Mouse (Mus musculus) liver, adult 2 months (tissue): ENCODE results near the gene Pgap3.

Experiments
- CTCF ChIP-seq: fragments of 200-500 bp; IDR thresholded peaks from 2 replicates; pipeline ENCODE4 v1.5.1; 2011; ENCODE audit warnings: low read depth, low read length, control low read depth
- POLR2A ChIP-seq: fragments of 200-500 bp; IDR thresholded peaks from 2 replicates; pipeline ENCODE4 v1.6.1; 2011; ENCODE audit warnings: low read length, control low read depth; ENCODE audit not compliant: insufficient read depth; ENCODE audit errors: extremely low read depth

- no peak for TF ChIP-seq POLR2A
- no peak for TF ChIP-seq CTCF
Observed at GRCm38 (mm10) chr11:98413731-98414130, 13.4 kb upstream of the Pgap3 start.
